Mouse (Mus musculus): Measurements from ENCODE around the gene Alox8. TPM values are rescaled to one million over a fixed set of nuclear protein-coding genes. Genes with fewer than 3 reads are reported as not detected.

Alox8 gene
- total and polyA plus RNA-seq, 3 experiments, result 0.10 to 0.30 TPM; not detected in 1

- TF ChIP-seq E2F4 (IDR thresholded peaks at IDR 0.05; ENCODE audit: insufficient replicate concordance, low read depth, low read length) (no peak), JUN (IDR thresholded peaks at IDR 0.05; ENCODE audit: insufficient read depth, low read depth, low read length) (no peak), MEF2A (IDR thresholded peaks at IDR 0.05; ENCODE audit: borderline replicate concordance, low read depth, low read length) (no peak), ZNF384 (IDR thresholded peaks at IDR 0.05; ENCODE audit: low read depth, low read length) (no peak), ZMIZ1 (IDR thresholded peaks at IDR 0.05; ENCODE audit: low read depth, low read length) (no peak), IRF4 (IDR thresholded peaks at IDR 0.05; ENCODE audit: low read depth, low read length) (no peak)
Observed at GRCm38 (mm10) chr11:69230420-69230819, 32.8 kb upstream of the Alox8 start (continued).

GRCm38 (mm10) chr11:69225715-69226114 lies 28.1 kb upstream of the Alox8 start:
- no peak overlapping the region for H3K27ac ChIP-seq (ENCODE audit: insufficient read depth, low read depth)
- H3K36me3 ChIP-seq (replicated peaks in 1 of 2; ENCODE audit: control insufficient read depth in 1 of 2, insufficient read depth in 1 of 2, low read length in 1 of 2), result no peaks in the 10 kb centered on the region
- dilution Hi-C loops (cut with MboI; ENCODE audit: extremely low pct_ligation_motif_present, extremely low pct_unique_long_range_greater_than_20kb, low sequenced_read_pairs), result no loop called here
- no peak overlapping the region for H3K9ac ChIP-seq (ENCODE audit: insufficient read depth, low read depth)
- no peaks in the 10 kb centered on the region for H3K9me3 ChIP-seq (replicated peaks; ENCODE audit: low read length)
- peaks cover 81% of the 10 kb centered on the region for H3K27me3 ChIP-seq (replicated peaks)
- H3K4me1 ChIP-seq (ENCODE audit: control insufficient read depth in 1 of 2, insufficient read depth in 2 of 2), result no peaks in the 10 kb centered on the region
- DNase-seq (ENCODE audit: extremely low read depth), result no peak
- no peak overlapping the region for H3K4me2 ChIP-seq (ENCODE audit: insufficient read depth, low read depth, poor library complexity, severe bottlenecking)
- no peak for TF ChIP-seq USF2 (conservative IDR thresholded peaks at IDR 0.05; ENCODE audit: low read depth, low read length)
- TF ChIP-seq TCF12 (IDR thresholded peaks at IDR 0.05; ENCODE audit: low read depth, low read length), result no peak
- no peak for TF ChIP-seq EP300 (IDR thresholded peaks at IDR 0.05; ENCODE audit: low read length)
- TF ChIP-seq MEF2A (IDR thresholded peaks at IDR 0.05; ENCODE audit: borderline replicate concordance, low read depth, low read length), result no peak
- no peak for TF ChIP-seq MAZ (IDR thresholded peaks at IDR 0.05; ENCODE audit: low read depth, low read length)
- no peak for TF ChIP-seq RCOR1 (conservative IDR thresholded peaks at IDR 0.05; ENCODE audit: low read depth, low read length)
- TF ChIP-seq HCFC1 (IDR thresholded peaks at IDR 0.05; ENCODE audit: low read depth, low read length), result no peak
- TF ChIP-seq CTCF (conservative IDR thresholded peaks at IDR 0.05 in 1 of 2, IDR thresholded peaks at IDR 0.05 in 1 of 2; ENCODE audit: low read depth in 2 of 2, low read length in 2 of 2), result no peak
- TF ChIP-seq GABPA (IDR thresholded peaks at IDR 0.05; ENCODE audit: insufficient replicate concordance, low read depth, low read length), result no peak
- no peak for TF ChIP-seq ETS1 (conservative IDR thresholded peaks at IDR 0.05; ENCODE audit: low read depth, low read length)
- no peak for TF ChIP-seq POLR2A (IDR thresholded peaks at IDR 0.05; ENCODE audit: low read depth, low read length)
- in situ Hi-C loops (cut with MboI; ENCODE audit: low pct_ligation_motif_present, low pct_unique_long_range_greater_than_20kb, low sequenced_read_pairs), result no loop called here
- H3K4me3 ChIP-seq (replicated peaks in 1 of 3; ENCODE audit: low read depth in 2 of 3, low read length in 2 of 3, poor library complexity in 1 of 3), result no peak overlapping the region
- no peaks in the 10 kb centered on the region for H3K79me2 ChIP-seq (replicated peaks; ENCODE audit: control insufficient read depth, extremely low read depth, insufficient read depth, poor library complexity, severe bottlenecking)

GRCm38 (mm10) chr11:69223101-69223500 lies 25.5 kb upstream of the Alox8 start:
- TF ChIP-seq USF1 (IDR thresholded peaks at IDR 0.05; ENCODE audit: low read depth, low read length) (no peak), USF2 (conservative IDR thresholded peaks at IDR 0.05; ENCODE audit: low read depth, low read length) (no peak)

More at GRCm38 (mm10) chr11:69223101-69223500, 25.5 kb upstream of the Alox8 start:
- Histone ChIP-seq H3K9me3 (replicated peaks; ENCODE audit: low read length) (no peaks in the 10 kb centered on the region), H3K27me3 (replicated peaks) (peaks cover 75% of the 10 kb centered on the region), H3K27ac (ENCODE audit: insufficient read depth, low read depth) (no peak overlapping the region), H3K36me3 (replicated peaks in 1 of 2; ENCODE audit: control insufficient read depth in 1 of 2, insufficient read depth in 1 of 2, low read length in 1 of 2) (no peaks in the 10 kb centered on the region), H3K4me3 (replicated peaks in 1 of 3; ENCODE audit: low read depth in 2 of 3, low read length in 2 of 3, poor library complexity in 1 of 3) (no peak overlapping the region), H3K9ac (ENCODE audit: insufficient read depth, low read depth) (no peak overlapping the region), H3K79me2 (replicated peaks; ENCODE audit: control insufficient read depth, extremely low read depth, insufficient read depth, poor library complexity, severe bottlenecking) (no peaks in the 10 kb centered on the region), H3K4me1 (ENCODE audit: control insufficient read depth in 1 of 2, insufficient read depth in 2 of 2) (no peaks in the 10 kb centered on the region), H3K4me2 (ENCODE audit: insufficient read depth, low read depth, poor library complexity, severe bottlenecking) (no peak overlapping the region)
- dilution Hi-C loops (cut with MboI; ENCODE audit: extremely low pct_ligation_motif_present, extremely low pct_unique_long_range_greater_than_20kb, low sequenced_read_pairs), result no loop called here
- DNase-seq (ENCODE audit: extremely low read depth), result no peak
- in situ Hi-C loops (cut with MboI; ENCODE audit: low pct_ligation_motif_present, low pct_unique_long_range_greater_than_20kb, low sequenced_read_pairs), result no loop called here

Measured in CH12.LX (cell line).